Mouse (Mus musculus) kidney, adult 2 months (tissue): ENCODE results near the gene Cyp4f17. TPM values are rescaled to one million over a fixed set of nuclear protein-coding genes. Genes with fewer than 3 reads are reported as not detected.
"Not testable (repeated sequence)": the region's sequence is repeated elsewhere in the genome, so short reads cannot be mapped to it uniquely, and the experiment has no call there.

Experiments used
- DNase-seq: peaks from one replicate; pipeline ENCODE4 v3.0.0; 2021
- H3K27ac ChIP-seq: fragments of 200-500 bp; 2 replicates; pipeline ENCODE4 v1.5.1; 2012; ENCODE audit warnings: low read depth, low read length, control low read depth, inconsistent platforms; ENCODE audit not compliant: insufficient read depth
- H3K27me3 ChIP-seq: fragments of 200-500 bp; replicated peaks from 2 replicates; pipeline ENCODE4 v1.6.1; 2012; ENCODE audit warnings: mild to moderate bottlenecking, moderate library complexity, low read length, inconsistent platforms; ENCODE audit not compliant: control insufficient read depth, insufficient read depth
- H3K36me3 ChIP-seq: fragments of 200-500 bp; 2 replicates; pipeline ENCODE4 v1.6.1; 2012; ENCODE audit warnings: mild to moderate bottlenecking, moderate library complexity, low read length, inconsistent platforms; ENCODE audit not compliant: control insufficient read depth, insufficient read depth
- H3K4me1 ChIP-seq: fragments of 200-500 bp; 2 replicates; pipeline ENCODE4 v1.6.1; 2011; ENCODE audit warnings: low read length; ENCODE audit not compliant: control insufficient read depth, insufficient read depth
- H3K4me3 ChIP-seq: fragments of 200-500 bp; 2 replicates; pipeline ENCODE4 v1.5.1; 2011; ENCODE audit warnings: mild to moderate bottlenecking, low read depth, low read length, control low read depth; ENCODE audit not compliant: insufficient read depth
- CTCF ChIP-seq: fragments of 200-500 bp; conservative IDR thresholded peaks from 2 replicates; pipeline ENCODE4 v1.5.1; 2011; ENCODE audit warnings: low read depth, mild to moderate bottlenecking, control low read depth, low read length, moderate library complexity, mixed read lengths; ENCODE audit not compliant: insufficient read depth, insufficient read length
- POLR2A ChIP-seq: fragments of 200-500 bp; IDR thresholded peaks from one replicate; pipeline ENCODE4 v1.6.1; 2011; ENCODE audit warnings: low read depth, low read length, control low read depth
- WGBS: fragments of 180-500 bp; shearing (Covaris S2); methylation state at CpG from one replicate; pipeline ENCODE4 v1.1.7; 2018; 5-methylcytosine and 5-hydroxymethylcytosine counted together
- polyA plus RNA-seq: library from polyadenylated mRNA; depleted of rRNA; stranded (reverse); fragments of >200 nt; gene quantifications from 2 replicates; pipeline ENCODE4 v1.2.3, GENCODE M21; 2012

The Cyp4f17 gene
- polyA plus RNA-seq, 1 experiment: 16.2 TPM

- DNase-seq: no peak
- H3K27me3 ChIP-seq: no peaks in the 10 kb centered on the region
- H3K36me3 ChIP-seq: no peaks in the 10 kb centered on the region; the same call in 1 of the 2 replicates
- H3K4me3 ChIP-seq: no peak overlapping the region
- no peak overlapping the region for H3K27ac ChIP-seq
- 80% methylated on average over 11 of the region's 11 CpGs for WGBS
- no peaks in the 10 kb centered on the region for H3K4me1 ChIP-seq
- no peak for TF ChIP-seq POLR2A
- no peak for TF ChIP-seq CTCF
These were observed 21.9 kb downstream of the Cyp4f17 start for GRCm38 (mm10) chr17:32527748-32528147.

GRCm38 (mm10) chr17:32528408-32529337, 22.8 kb downstream of the Cyp4f17 start:
- WGBS: 35% methylated on average over 26 of the region's 26 CpGs
- Histone ChIP-seq H3K36me3 (no peaks in the 10 kb centered on the region; the same call in 1 of the 2 replicates), H3K4me3 (peak overlapping the region; percentile 40), H3K27ac (no peak overlapping the region), H3K4me1 (no peaks in the 10 kb centered on the region), H3K27me3 (no peaks in the 10 kb centered on the region)
- TF ChIP-seq POLR2A (no peak), CTCF (peak; percentile 81)
- DNase-seq: peak; percentile 93

DNA sequence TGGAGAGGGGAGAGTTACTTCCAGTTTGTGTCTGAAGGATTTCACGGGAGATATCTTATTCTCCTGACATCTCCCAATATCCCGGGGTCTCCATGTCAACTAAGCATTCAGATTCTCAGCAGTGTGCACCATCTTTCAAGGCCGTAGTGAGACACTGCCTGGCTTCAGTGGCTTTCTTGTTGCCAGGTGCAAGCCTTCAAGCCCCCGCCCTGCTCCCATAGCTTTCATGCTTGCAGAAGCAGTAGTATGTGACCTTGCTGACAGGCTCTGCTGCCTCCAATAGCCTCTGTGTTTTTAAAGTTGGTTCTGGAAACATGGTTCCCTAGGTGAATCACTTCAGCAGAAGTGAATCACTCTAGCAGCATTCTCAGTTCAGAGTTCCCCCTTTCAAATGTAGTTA, 26.5 kb downstream of the Cyp4f17 start:
- H3K4me3 ChIP-seq, H3K36me3 ChIP-seq, H3K27me3 ChIP-seq, DNase-seq, H3K4me1 ChIP-seq, H3K27ac ChIP-seq: not testable (repeated sequence)
- WGBS: 24% methylated on average over 4 of the region's 4 CpGs

DNA sequence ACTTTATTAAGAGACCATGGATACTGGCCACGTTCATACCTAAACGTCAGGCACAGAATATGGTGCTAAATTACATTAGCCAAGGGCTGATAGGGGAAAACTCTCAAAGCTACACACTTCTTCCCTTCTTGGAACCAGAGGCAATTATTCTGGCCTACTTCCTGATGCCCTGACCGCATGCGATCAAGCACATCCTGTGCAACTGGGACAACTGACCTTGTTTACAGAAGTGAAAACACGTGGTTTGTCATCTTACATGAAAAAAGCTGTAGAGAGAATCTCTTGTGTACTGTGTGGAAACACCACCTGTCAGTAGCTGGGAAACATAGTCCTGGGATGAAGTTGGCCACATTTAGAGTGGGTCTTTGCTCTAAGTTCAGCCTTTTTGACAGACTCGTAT, 28.2 kb downstream of the Cyp4f17 start:
- Histone ChIP-seq H3K4me1 (0 out of 2 replicates have a peak, but pooled peaks cover 3% of the 10 kb centered on the region), H3K36me3 (no peaks in the 10 kb centered on the region), H3K4me3 (no peak overlapping the region), H3K27ac (no peak overlapping the region), H3K27me3 (no peaks in the 10 kb centered on the region)
- 64% methylated on average over 6 of the region's 6 CpGs for WGBS
- TF ChIP-seq POLR2A: no peak
- no peak for TF ChIP-seq CTCF
- DNase-seq: peak; percentile 13

DNA sequence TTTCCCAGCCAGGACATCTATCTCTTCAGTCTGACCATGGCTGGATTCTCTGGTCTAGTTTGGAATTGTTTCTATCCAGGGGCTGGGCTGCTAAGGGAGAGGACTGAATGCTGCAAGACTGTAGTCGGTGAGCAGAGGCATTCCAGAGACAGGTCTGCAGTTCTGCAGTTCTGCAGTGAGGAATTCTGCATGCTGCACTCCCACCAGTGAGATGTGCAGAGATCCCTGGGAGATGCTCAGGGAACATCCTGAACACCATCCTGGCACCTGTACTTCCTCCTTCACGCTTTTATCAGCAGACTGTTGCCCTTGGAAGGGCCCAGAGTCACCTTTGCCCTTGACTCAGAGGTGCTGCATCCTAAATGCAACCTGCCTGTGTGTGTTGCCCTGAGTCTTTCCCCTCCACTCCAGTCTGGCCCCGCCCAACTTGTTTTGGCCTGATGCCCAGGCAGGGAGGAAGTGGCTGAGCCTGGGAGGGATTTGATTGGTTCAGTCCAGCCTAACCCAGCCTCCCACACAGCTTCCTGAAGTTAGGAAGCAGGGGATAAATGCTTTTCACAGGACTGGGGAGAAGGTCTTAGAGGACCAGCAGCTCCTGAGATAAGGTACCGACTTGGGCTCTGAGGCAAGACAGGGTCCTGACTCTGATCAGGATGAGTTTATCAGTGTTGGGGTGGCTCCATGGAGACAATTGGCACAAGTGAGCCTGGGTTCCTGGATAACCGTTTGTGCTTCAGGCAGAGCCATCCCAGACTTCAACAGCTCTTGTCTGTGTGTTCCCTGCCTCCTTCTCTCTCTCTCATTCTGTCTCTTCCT, 30.4 kb downstream of the Cyp4f17 start, which contains the start of gene Cyp4f16:
Gene Cyp4f16, plus strand, starts transcription at position 508 of the 816 bp plus-strand sequence.
- H3K27me3 ChIP-seq, H3K4me1 ChIP-seq, H3K36me3 ChIP-seq: not testable (repeated sequence)
- H3K4me3 ChIP-seq: peak within 1 kb of the TSS; percentile 67
- 4% methylated on average over 5 of the region's 5 CpGs for WGBS
- peak within 1 kb of the TSS; percentile 29; the same call in 1 of the 2 replicates for H3K27ac ChIP-seq
- DNase-seq: peak; percentile 94

GRCm38 (mm10) chr17:32536867-32537250, 31.0 kb downstream of the Cyp4f17 start:
- peak; percentile 13 for DNase-seq
- WGBS: 53% methylated on average over 5 of the region's 5 CpGs
- H3K4me3 ChIP-seq: peak overlapping the region; percentile 67
- H3K27me3 ChIP-seq: no peaks in the 10 kb centered on the region
- 0 out of 2 replicates have a peak, but pooled peaks cover 3% of the 10 kb centered on the region for H3K4me1 ChIP-seq
- no peaks in the 10 kb centered on the region for H3K36me3 ChIP-seq
- H3K27ac ChIP-seq: no peak overlapping the region
- TF ChIP-seq POLR2A: no peak
- no peak for TF ChIP-seq CTCF

- WGBS: 88% methylated on average over 5 of the region's 5 CpGs
- not testable (repeated sequence) for H3K4me1 ChIP-seq, H3K4me3 ChIP-seq, DNase-seq, H3K36me3 ChIP-seq, H3K27me3 ChIP-seq, H3K27ac ChIP-seq
These were observed 38.9 kb downstream of the Cyp4f17 start for GRCm38 (mm10) chr17:32544792-32545191.

DNA sequence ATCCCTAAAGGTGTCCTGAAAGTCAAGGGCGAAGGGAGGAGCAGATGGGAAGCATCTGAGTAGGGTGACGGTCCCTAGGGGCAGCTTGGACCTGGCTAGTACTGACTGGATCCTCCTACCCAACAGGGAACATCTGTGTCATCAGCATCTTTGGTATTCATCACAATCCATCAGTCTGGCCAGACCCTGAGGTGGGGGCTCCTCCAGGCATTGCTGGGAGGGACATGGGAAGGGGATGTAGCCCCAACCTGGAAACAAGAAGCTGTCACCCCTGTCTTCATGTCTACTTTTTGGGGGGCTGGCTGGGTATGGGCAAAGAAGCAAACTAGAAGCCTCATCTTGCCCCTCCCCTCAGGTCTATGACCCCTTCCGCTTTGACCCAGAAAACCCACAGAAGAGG, 44.5 kb downstream of the Cyp4f17 start:
- not testable (repeated sequence) for H3K4me1 ChIP-seq, H3K27me3 ChIP-seq, H3K4me3 ChIP-seq, H3K36me3 ChIP-seq, DNase-seq, H3K27ac ChIP-seq
- WGBS: 93% methylated on average over 3 of the region's 3 CpGs
